Mouse (Mus musculus): ENCODE data around the gene Pdzrn4. TPM values are rescaled to one million over a fixed set of nuclear protein-coding genes. Genes with fewer than 3 reads are reported as not detected.

Gene Pdzrn4
- polyA plus RNA-seq, 1 experiment from 2014 or later: 24.0 TPM

DNA sequence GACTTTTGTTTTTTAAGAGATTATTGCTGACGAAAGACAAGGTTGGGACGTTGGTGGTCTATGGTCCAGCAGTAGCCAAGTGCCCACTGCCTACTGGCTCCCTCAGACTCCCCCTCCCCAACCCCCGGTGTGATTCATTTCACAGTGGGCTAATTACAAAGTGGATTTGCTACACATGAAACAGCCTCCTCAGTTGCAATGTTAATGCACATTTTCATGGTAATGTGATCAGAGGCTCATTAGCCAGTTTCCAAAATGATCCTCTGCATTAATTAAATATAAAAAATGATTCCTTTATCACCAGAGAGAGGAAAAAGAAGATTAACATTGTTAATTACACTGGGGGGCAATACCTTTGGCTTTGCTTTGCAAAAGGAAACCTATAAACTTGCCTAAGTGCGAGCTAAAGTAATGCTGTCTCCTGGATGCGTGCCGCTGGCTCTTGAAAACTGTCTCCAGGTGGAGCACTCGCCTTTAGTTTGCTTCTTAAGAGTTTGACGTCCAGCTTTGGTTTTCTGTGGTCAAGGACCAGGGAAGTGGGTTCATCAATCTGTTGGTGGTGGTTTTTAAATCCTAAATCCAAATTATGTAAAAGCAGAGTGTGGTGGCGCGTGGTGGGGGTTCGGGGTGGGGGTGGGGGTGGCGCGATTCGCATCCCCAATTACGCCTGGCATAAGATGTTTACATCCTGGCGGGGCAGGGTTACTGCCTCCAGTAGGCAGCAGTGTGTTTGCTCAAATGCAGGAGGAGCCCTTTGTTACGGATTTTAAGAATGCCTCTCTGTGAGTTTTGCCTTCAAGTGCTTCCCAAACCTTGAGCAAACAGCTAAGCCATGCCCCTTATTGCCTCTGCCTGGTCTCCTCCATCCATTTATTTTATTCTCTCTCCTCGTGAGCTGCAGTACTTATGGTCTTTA lies 202.0 kb downstream of the Pdzrn4 start:
- 1% methylated on average over 18 of the region's 18 CpGs for WGBS
- H3K36me3 ChIP-seq: peaks cover 8% of the 10 kb centered on the region; the same call in 1 of the 2 replicates

DNA sequence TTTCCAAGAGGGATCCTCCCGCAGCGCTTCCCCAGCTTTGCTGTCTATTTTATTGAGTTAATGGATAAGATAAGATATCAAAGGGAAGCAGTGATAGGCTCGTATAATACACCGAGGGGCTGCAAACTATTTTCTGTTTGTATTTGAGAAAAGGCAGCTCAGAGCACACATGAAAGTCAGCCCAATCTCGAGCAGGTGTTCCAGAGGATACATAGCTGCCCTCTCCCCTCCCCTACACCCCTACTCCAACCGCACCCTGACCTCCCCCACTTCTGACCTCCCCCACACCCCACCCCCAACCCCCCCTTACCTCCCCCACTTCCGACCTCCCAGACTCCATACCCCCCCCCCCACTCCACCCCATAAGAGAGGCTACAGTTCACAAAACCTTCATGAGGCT lies 202.7 kb downstream of the Pdzrn4 start:
- no peaks in the 10 kb centered on the region for H3K27me3 ChIP-seq
- H3K4me1 ChIP-seq (replicated peaks): peaks cover 46% of the 10 kb centered on the region
- peak overlapping the region; percentile 68 for H3K9ac ChIP-seq
- peaks cover 14% of the 10 kb centered on the region; the same call in 1 of the 2 replicates for H3K36me3 ChIP-seq
- peak overlapping the region; percentile 86 for H3K27ac ChIP-seq (replicated peaks)
- ATAC-seq (ENCODE audit: low read depth): peak; percentile 23; the same call in 1 of the 2 replicates
- WGBS: 20% methylated on average over 7 of the region's 7 CpGs
- H3K9me3 ChIP-seq: peaks cover 7% of the 10 kb centered on the region
- peak overlapping the region; percentile 60 for H3K4me2 ChIP-seq
- H3K4me3 ChIP-seq: peak overlapping the region; percentile 40

More for the DNA sequence above, 202.0 kb downstream of the Pdzrn4 start:
- H3K27ac ChIP-seq (replicated peaks): peak overlapping the region; percentile 86
- peaks cover 46% of the 10 kb centered on the region for H3K4me1 ChIP-seq (replicated peaks)
- H3K9ac ChIP-seq: peak overlapping the region; percentile 68
- peaks cover under 1% of the 10 kb centered on the region; the same call in 1 of the 2 replicates for H3K27me3 ChIP-seq
- H3K4me2 ChIP-seq: peak overlapping the region; percentile 60
- peak overlapping the region; percentile 40 for H3K4me3 ChIP-seq
- no peaks in the 10 kb centered on the region for H3K9me3 ChIP-seq
- peak; percentile 69 for ATAC-seq (ENCODE audit: low read depth)

DNA sequence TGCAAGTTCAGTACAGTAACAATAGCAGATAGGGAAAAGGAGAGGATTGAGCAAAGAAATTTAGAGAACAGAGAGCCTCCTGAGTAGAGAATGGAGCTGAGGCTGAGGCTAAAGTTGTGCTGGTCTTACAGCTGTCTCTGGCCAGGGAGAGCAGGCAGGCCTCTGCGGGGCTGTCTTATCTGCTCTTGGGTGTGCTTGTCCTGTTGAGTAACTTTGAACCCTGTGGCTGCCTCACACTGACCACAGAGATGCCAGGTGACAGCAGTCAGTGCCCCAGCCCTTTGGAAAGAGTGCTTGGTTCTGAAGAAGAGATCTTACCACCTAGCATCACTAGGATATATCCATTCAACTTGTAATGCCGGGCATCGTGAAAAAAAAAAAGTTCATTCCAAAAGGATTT lies 214.2 kb downstream of the Pdzrn4 start:
- Histone ChIP-seq H3K36me3 (no peaks in the 10 kb centered on the region), H3K4me2 (no peak overlapping the region), H3K4me1 (replicated peaks) (peaks cover 12% of the 10 kb centered on the region), H3K9ac (no peak overlapping the region), H3K27me3 (no peaks in the 10 kb centered on the region), H3K4me3 (no peak overlapping the region), H3K27ac (replicated peaks) (no peak overlapping the region), H3K9me3 (no peaks in the 10 kb centered on the region)
- WGBS: 92% methylated on average over 3 of the region's 3 CpGs
- no peak for ATAC-seq (ENCODE audit: low read depth)

GRCm38 (mm10) chr15:92612386-92612785 lies 215.7 kb downstream of the Pdzrn4 start:
- Histone ChIP-seq H3K4me3 (no peak overlapping the region), H3K9ac (no peak overlapping the region), H3K27me3 (no peaks in the 10 kb centered on the region), H3K4me1 (replicated peaks) (peaks cover 12% of the 10 kb centered on the region), H3K27ac (replicated peaks) (no peak overlapping the region), H3K9me3 (no peaks in the 10 kb centered on the region), H3K4me2 (no peak overlapping the region), H3K36me3 (no peaks in the 10 kb centered on the region)
- WGBS: 41% methylated on average over 1 of the region's 1 CpGs
- ATAC-seq (ENCODE audit: low read depth): no peak

GRCm38 (mm10) chr15:92613228-92613627 lies 216.5 kb downstream of the Pdzrn4 start:
- Histone ChIP-seq H3K27ac (replicated peaks) (no peak overlapping the region), H3K9ac (no peak overlapping the region), H3K4me2 (no peak overlapping the region), H3K4me3 (no peak overlapping the region), H3K9me3 (no peaks in the 10 kb centered on the region), H3K36me3 (no peaks in the 10 kb centered on the region), H3K4me1 (replicated peaks) (peaks cover 12% of the 10 kb centered on the region), H3K27me3 (no peaks in the 10 kb centered on the region)
- WGBS: 66% methylated on average over 3 of the region's 3 CpGs
- ATAC-seq (ENCODE audit: low read depth): no peak

- Histone ChIP-seq H3K4me3 (no peak overlapping the region), H3K27ac (replicated peaks) (peak overlapping the region; percentile 54), H3K9me3 (no peaks in the 10 kb centered on the region), H3K36me3 (no peaks in the 10 kb centered on the region), H3K4me1 (replicated peaks) (peaks cover 18% of the 10 kb centered on the region), H3K9ac (no peak overlapping the region), H3K27me3 (no peaks in the 10 kb centered on the region), H3K4me2 (no peak overlapping the region)
- ATAC-seq (ENCODE audit: low read depth): no peak
- WGBS: 66% methylated on average over 9 of the region's 9 CpGs
Observed at GRCm38 (mm10) chr15:92621731-92622234, 225.1 kb downstream of the Pdzrn4 start.

DNA sequence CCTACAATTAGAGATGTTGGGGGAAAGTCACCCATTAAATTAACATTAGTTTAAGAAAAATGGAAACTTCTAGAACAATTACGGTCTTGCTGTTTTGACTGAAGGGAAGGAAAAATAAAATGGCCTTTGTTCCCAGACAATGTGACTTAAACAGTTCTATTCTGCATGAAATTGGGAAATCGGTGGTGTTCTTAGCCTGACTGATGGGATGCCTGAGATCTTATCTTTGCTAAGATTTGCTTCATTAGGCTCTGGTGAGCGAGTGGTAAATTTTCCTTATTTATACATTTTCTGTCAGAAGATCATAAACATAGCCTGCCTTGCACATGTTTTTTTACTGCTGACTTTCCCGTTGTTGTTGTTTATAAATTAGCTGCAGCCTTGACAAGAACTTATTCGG lies 225.6 kb downstream of the Pdzrn4 start:
- H3K9ac ChIP-seq: no peak overlapping the region
- H3K4me3 ChIP-seq: no peak overlapping the region
- 42% methylated on average over 5 of the region's 5 CpGs for WGBS
- H3K27me3 ChIP-seq: no peaks in the 10 kb centered on the region
- no peak for ATAC-seq (ENCODE audit: low read depth)
- H3K9me3 ChIP-seq: no peaks in the 10 kb centered on the region
- no peak overlapping the region for H3K4me2 ChIP-seq
- H3K36me3 ChIP-seq: no peaks in the 10 kb centered on the region
- peak overlapping the region; percentile 54 for H3K27ac ChIP-seq (replicated peaks)
- peaks cover 18% of the 10 kb centered on the region for H3K4me1 ChIP-seq (replicated peaks)

GRCm38 (mm10) chr15:92629172-92629571 lies 232.5 kb downstream of the Pdzrn4 start:
- 0 out of 2 replicates have a peak overlapping the region, but pooled peaks have one; percentile 28 for H3K27ac ChIP-seq (replicated peaks)
- WGBS: 31% methylated on average over 2 of the region's 2 CpGs

DNA sequence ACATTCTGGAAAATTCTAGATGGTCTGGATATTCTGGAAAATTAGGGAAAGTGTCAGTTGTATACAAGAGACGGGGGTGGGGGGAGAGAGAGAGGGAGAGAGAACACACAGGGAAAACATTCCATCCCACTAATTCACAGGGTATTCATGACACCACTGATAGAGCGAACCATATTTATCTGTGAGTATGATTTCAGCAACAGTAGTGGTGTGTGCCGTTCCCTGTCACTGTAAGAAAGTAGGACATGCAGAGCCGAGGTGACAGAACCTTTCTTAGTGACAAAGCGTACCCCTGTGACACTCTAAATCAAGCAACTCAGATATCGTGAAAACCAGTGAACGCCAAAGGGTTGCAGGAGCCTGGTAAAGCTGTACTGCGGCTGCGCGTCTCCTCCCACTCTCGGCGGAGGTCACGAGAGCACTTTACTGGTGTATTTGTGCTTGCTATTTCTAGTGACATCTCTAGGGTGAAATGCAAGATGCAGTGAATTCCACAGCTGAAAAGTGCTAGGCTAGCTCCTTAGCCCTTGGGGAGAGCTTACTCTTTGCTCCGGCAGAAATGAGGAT lies 237.4 kb downstream of the Pdzrn4 start:
- Histone ChIP-seq H3K4me2 (no peak overlapping the region), H3K27ac (replicated peaks) (no peak overlapping the region)

More at GRCm38 (mm10) chr15:92629172-92629571, 232.5 kb downstream of the Pdzrn4 start:
- Histone ChIP-seq H3K4me1 (replicated peaks) (peaks cover 24% of the 10 kb centered on the region), H3K9me3 (no peaks in the 10 kb centered on the region), H3K36me3 (no peaks in the 10 kb centered on the region), H3K4me3 (no peak overlapping the region), H3K4me2 (no peak overlapping the region), H3K9ac (no peak overlapping the region), H3K27me3 (no peaks in the 10 kb centered on the region; the same call in 1 of the 2 replicates)
- no peak for ATAC-seq (ENCODE audit: low read depth)

GRCm38 (mm10) chr15:92640212-92641082 lies 243.8 kb downstream of the Pdzrn4 start:
- H3K4me3 ChIP-seq: no peak overlapping the region
- ATAC-seq (ENCODE audit: low read depth): peak; percentile 91
- peaks cover 22% of the 10 kb centered on the region for H3K27me3 ChIP-seq
- H3K27ac ChIP-seq (replicated peaks): peak overlapping the region; percentile 43; the same call in 1 of the 2 replicates
- H3K4me2 ChIP-seq: peak overlapping the region; percentile 37
- 17% methylated on average over 18 of the region's 18 CpGs for WGBS
- peaks cover 22% of the 10 kb centered on the region for H3K4me1 ChIP-seq (replicated peaks)
- H3K9ac ChIP-seq: no peak overlapping the region
- H3K36me3 ChIP-seq: no peaks in the 10 kb centered on the region
- H3K9me3 ChIP-seq: no peaks in the 10 kb centered on the region

More for the DNA sequence above, 237.4 kb downstream of the Pdzrn4 start:
- ATAC-seq (ENCODE audit: low read depth): no peak
- Histone ChIP-seq H3K9me3 (no peaks in the 10 kb centered on the region), H3K9ac (no peak overlapping the region), H3K4me3 (no peak overlapping the region), H3K36me3 (no peaks in the 10 kb centered on the region), H3K4me1 (replicated peaks) (peaks cover 13% of the 10 kb centered on the region), H3K27me3 (peaks cover 15% of the 10 kb centered on the region)
- 75% methylated on average over 14 of the region's 14 CpGs for WGBS

DNA sequence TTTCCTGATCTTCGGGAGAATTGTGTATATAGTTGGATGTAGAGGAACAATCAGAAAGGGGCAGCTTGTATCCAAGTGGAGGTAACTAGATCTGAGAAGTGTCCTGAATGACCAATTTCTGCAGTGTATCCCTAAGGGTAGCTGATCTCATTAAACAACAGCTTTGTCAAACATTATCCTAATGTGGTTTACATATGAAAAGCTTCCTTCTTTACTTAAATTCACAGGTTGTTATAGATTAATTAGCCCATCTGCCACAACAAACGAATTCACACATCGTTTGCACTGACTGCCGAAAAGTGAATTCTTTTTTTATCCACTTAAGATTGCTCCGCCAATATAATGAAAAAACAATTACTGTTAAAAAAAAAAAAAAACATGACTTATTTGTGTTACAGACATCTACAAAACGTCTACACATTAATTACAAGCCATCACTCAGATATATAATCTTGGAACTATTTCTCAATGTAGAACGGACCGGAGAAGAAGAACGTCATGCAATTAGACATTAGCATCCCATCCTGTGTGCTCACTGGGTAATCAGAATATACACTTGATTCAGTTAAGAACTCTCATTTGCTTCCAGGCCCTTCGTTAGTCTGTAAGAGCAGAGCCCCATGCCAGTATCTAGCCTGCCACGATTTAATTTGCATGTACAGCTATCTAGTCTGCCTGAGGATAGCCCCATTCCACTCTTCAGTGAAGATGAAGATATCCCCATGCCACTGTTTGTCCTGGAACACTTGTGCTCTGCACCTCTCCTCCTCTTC lies 274.8 kb downstream of the Pdzrn4 start:
- WGBS: 66% methylated on average over 11 of the region's 11 CpGs
- ATAC-seq (ENCODE audit: low read depth): no peak

More for the DNA sequence above, 274.8 kb downstream of the Pdzrn4 start:
- Histone ChIP-seq H3K9me3 (no peaks in the 10 kb centered on the region), H3K27ac (replicated peaks) (0 out of 2 replicates have a peak overlapping the region, but pooled peaks have one; percentile 11), H3K4me2 (no peak overlapping the region), H3K9ac (no peak overlapping the region), H3K36me3 (no peaks in the 10 kb centered on the region), H3K4me3 (no peak overlapping the region), H3K4me1 (replicated peaks) (0 out of 2 replicates have a peak, but pooled peaks cover 9% of the 10 kb centered on the region), H3K27me3 (no peaks in the 10 kb centered on the region)
